Mouse (Mus musculus) liver, embryonic 14.5 days (tissue): ENCODE results near the gene Phlpp1.

Experiments used
- CTCF ChIP-seq: IDR thresholded peaks from 2 replicates; pipeline ENCODE4 v1.5.1; 2016; ENCODE audit warnings: antibody characterized with exemption, low read depth, control low read depth
- EP300 ChIP-seq: IDR thresholded peaks from 2 replicates; pipeline ENCODE4 v1.6.1; 2016; ENCODE audit warnings: antibody characterized with exemption, low read depth

- no peak for TF ChIP-seq CTCF
- TF ChIP-seq EP300, result no peak
Observed at GRCm38 (mm10) chr1:106175360-106175759, 3.8 kb downstream of the Phlpp1 start.
